Mouse (Mus musculus): ENCODE data around the gene Pus7l.

DNA sequence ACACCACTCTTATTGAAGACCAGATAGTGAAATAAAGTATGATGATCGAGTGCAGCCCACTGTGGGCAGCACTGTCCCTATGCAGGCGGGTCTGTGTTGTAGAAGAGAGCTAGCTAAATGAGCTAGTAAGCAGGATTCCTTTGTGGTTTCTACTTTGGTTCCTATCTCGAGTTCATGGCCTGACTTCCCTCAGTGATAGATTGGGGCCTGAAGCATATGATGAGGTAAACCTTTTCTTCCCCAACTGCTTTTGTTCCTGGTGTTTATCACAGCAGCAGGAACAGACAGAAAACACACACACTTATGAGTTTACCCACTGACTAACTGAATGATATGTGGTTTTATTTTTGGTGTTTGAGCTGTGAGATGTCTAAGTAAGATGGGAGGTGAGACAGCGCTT lies 62.6 kb downstream of the Pus7l start:
- no peak for TF ChIP-seq POLR2A (IDR thresholded peaks at IDR 0.05; ENCODE audit: low read depth, low read length)
- TF ChIP-seq CTCF (conservative IDR thresholded peaks at IDR 0.05; ENCODE audit: insufficient read depth, insufficient read length, low read depth, low read length): no peak

All from kidney, adult 2 months (tissue).